Mouse (Mus musculus) R1 (cell line): ENCODE results near the gene Top2a.

ENCODE experiments used
- DNase-seq: peaks from one replicate; pipeline ENCODE4 v3.0.0-alpha.2; 2018; ENCODE audit warnings: low read depth, low spot score

The Top2a gene

GRCm38 (mm10) chr11:98983551-98983950 lies 40.4 kb downstream of the Top2a start:
- DNase-seq: no peak

GRCm38 (mm10) chr11:98982773-98983133 lies 41.2 kb downstream of the Top2a start, which contains the start of gene Gjd3:
Gene Gjd3 (minus strand): TSS chr11:98983016.
- DNase-seq: no peak

GRCm38 (mm10) chr11:98981997-98982772 lies 41.8 kb downstream of the Top2a start:
- DNase-seq: peak; percentile 81

DNA sequence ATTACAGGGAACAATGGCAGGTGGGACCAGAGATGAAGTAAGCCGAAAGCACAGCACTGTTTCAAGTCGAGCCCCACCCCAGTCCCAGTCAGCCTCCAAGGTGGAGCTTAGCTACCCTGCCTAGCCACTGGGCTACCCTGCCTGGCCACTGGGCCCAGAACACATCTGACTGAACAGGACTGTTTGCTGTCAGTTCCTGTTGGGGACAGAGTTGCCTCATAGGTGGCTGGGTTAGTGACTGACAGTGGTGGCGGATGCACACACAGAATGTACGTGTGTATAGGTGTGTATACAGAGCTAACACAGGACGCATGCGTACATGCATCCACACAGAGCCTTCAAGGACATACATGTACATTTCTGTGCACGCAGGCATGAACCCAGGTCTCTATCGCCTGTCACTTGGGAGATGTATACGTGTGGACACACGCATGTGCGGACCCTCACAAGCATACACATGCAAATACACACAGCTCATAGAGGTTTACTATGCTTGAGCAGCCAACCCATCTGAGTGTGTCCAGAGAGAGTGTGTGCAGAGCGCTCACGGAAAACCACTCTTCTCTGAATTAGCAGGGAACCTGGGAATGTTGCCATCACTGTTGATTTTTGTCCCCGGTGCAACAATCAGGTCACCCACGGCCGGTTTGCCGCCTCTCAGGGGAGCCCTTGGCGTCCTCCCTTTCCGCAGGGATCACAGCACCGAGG lies 42.5 kb downstream of the Top2a start:
- no peak for DNase-seq

DNA sequence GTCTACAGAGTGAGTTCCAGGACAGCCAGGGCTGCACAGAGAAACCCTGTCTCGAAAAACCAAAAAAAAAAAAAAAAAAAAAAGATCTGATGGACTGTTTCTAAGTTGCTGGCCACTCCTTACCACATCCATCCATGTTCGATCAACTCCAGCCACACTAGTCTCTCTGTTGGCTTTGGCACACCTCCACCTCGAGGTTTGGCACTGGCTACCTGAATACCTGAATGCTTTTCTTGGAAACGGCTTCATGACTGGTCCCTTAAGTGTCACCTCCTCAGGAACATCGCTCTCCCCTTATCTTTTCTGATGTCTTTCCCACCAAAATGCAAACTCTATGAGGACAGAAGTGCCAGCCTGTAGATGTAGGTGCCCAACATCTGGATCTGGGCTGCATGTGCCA lies 44.6 kb downstream of the Top2a start:
- DNase-seq: no peak

- DNase-seq: no peak
These were observed 45.4 kb downstream of the Top2a start for GRCm38 (mm10) chr11:98978526-98979148.

- DNase-seq: peak; percentile 82
These were observed 48.9 kb downstream of the Top2a start for GRCm38 (mm10) chr11:98974871-98975719.

DNA sequence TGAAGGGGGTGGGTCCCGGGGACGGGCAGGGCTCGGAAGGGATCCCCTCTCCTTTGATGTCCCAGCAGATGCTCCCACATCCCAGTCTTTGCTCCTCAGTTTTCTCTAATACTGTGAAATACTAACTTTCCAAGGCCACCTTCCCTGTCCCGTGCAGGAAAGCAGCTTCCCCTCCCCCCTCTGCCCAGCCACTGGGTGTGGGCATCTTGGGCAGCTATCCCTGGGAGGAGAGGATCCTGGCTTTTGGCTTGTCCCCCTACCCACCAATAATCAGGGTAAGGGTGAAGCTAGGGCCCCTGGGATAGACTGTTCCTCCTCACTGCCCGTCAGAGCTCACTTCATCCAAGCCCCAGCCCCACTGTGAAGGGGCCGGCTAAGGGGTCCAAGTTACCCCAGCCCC lies 49.8 kb downstream of the Top2a start:
- no peak for DNase-seq

GRCm38 (mm10) chr11:98973584-98973983 lies 50.4 kb downstream of the Top2a start:
- DNase-seq: no peak

DNA sequence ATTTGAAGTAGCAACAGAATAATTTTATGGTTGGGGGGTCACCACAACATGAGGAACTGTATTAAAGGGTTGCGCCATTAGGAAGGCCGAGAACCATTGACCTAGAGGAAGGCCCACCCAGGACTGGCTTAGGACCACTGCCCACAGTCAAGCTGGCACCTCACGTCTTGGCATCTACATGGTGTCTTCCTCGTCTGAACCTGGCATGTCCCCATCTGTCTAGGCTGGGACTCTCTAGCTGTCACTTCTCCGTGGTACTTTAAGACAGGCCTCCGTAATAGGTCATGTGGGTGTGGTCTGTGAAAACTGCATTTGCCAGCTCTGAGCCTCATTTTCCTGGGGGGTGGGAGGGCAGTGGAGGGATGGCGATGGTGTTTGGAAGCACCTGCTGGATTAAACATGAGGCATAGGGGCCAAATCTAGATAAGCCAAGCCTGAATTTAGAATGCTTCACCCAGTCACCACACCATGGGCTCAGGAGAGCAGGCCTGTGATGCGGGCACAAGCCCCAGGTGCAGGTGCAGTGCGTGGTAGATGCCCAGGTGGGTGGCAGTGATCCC lies 51.1 kb downstream of the Top2a start:
- DNase-seq: no peak

DNA sequence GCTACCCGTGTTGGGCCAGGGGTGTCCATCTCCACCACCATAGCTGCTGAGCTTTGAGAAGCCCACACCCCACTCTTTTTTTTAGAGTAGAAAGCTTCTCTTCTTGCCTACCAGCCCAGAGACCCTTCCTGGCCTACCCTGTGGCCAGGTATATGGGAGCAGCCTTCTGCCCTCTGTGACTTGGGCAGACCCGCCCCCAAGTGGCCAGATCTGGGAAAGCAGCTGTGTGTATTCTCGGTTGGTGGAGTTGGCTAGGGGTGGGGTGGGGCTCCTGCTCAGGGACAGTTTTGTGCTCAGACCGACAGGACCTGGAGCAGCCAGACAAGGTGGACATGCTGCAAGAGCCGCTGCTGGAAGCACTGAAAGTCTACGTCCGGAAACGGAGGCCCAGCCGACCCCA lies 51.8 kb downstream of the Top2a start:
- peak; percentile 84 for DNase-seq

DNA sequence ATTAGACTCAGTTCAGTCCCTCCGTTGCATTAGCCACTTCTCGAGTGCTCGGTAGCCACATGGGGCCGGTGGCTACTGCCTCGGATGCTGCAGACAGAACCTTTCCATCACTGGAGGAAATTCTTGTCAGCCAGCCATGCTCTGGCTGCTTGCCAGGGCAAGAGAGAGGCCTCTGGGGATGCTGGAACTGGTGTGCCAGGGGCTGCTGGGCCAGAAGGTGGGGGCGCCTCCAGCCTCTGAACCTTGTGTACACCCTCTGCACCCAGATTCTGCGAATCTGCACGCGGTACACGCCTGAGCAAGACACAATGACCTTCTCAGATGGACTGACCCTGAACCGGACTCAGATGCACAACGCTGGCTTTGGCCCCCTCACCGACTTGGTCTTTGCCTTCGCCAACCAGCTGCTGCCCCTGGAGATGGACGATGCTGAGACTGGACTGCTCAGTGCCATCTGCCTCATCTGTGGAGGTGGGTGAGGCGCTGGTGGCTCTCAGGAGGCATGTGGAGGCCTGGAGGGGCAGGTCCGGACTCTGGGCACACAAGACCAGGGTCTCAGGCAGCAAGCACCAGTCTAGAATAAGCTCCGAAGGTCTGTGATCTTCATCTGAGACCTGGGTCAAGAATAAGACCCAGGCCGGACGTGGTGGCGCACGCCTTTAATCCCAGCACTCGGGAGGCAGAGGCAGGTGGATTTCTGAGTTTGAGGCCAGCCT lies 52.5 kb downstream of the Top2a start:
- no peak for DNase-seq

GRCm38 (mm10) chr11:98970191-98970925 lies 53.6 kb downstream of the Top2a start:
- no peak for DNase-seq

DNA sequence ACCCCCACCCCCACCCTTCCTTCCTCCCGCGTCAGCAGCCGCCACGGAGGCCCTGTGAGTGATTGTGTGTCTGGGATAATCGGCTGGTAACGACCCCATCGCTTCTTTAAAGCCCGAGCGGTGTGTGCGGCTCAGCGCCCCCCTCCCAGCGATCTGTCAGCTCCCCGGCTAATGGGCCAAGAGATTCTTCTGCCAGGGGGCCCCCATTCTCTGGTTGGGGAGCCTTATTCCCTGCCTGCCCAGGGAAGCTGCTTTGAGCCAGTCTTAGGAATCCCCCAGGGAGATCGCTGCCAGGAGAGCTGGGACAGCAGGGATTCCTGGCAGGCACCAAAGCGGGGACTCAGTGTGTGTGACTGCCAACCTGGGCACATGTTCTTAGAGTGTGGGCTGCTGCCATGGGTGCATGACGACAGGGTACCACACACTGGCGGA lies 54.5 kb downstream of the Top2a start:
- no peak for DNase-seq

GRCm38 (mm10) chr11:98968716-98969495 lies 55.1 kb downstream of the Top2a start:
- no peak for DNase-seq

- no peak for DNase-seq
These were observed 55.9 kb downstream of the Top2a start for GRCm38 (mm10) chr11:98968079-98968478.

DNA sequence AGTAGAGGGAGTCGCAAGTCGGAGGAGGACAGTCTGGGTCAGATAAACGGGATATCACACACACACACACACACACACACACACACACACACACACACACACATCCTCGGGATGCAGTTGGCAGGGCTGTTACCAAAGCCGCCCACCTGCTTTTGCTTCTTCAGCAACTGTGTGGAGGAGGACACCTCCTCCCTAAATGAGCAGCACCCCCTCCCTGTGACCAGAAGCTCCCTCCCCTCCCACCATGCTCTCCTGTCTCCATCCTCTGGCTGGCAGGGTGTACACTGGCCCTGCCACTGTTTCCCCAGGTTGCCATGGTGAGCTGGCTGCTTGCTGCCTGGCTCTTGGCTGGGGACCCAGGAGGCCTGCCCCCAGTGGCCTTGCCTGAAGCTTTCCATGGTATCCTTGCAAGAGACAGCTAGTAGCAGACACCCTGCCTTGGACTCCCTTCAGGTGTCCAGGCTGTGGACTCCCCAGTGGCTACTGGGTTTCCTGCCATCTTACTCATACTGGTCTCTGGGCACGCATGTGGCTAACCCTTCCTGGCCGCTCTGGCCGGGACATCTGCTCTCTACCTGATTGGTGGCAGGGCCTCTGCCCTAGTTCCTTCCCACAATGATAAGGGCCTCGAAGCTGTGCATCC lies 57.4 kb downstream of the Top2a start:
- peak; percentile 51 for DNase-seq

DNA sequence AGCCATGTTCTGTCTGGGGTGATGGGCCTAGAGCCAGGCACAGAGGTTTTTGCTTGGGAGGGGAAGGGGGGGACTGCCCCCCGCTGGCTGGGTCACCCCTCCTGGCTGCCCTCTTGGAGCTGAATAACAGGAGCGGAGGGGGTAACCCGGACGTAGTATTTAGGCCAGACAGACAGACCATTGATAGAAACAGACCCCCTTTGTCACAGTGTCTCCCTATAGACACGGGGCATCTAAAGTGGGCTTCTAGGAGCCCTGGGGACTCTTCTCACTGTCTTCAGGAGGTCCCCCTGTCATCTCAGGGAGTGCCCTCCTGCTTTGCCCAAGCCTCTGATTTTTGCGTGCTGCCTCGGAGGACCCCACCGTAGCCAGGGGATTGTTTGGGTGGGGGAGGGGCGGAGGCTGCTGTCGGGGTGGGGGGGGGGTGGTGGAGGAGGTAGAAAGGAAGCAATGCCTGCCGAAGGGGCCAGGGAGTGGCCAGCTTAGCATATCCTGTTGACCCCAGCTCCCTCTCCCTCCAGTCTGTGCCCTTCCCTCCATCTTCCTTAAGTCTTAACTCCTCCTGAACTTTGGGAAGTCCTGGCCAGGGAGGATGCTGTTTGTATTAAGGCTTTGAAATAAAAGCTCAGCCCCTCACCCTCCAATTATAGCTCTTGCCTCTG lies 58.4 kb downstream of the Top2a start:
- no peak for DNase-seq
